Mouse (Mus musculus): ENCODE measurements around the gene Sftpd. TPM values are rescaled to one million over a fixed set of nuclear protein-coding genes. Genes with fewer than 3 reads are reported as not detected.

Gene Sftpd
- total RNA-seq, 2 experiments from 2014 or later: not detected

Other genes starting within 250 kb of the Sftpd start
- gene Tspan14, start 218.3 kb downstream of the Sftpd start, total RNA-seq (2015; ENCODE audit: low replicate concordance): 4.0 and 7.3 TPM in 2 replicates
- gene Tspan14, start 218.3 kb downstream of the Sftpd start, total RNA-seq (2017; ENCODE audit: low replicate concordance): 8.2 and 9.4 TPM in 2 replicates
- 1,227 and 1,297 TPM in 2 replicates for gene Fam213a, start 171.4 kb downstream of the Sftpd start, total RNA-seq (2015; ENCODE audit: low replicate concordance)
- 2,096 and 2,327 TPM in 2 replicates for gene Fam213a, start 171.4 kb downstream of the Sftpd start, total RNA-seq (2017; ENCODE audit: low replicate concordance)
- gene Dydc2, start 115.9 kb downstream of the Sftpd start, total RNA-seq (2015; ENCODE audit: low replicate concordance): not detected in 2 replicates
- not detected in 2 replicates for gene Dydc2, start 115.9 kb downstream of the Sftpd start, total RNA-seq (2017; ENCODE audit: low replicate concordance)
- not detected in 2 replicates for gene Dydc1, start 112.2 kb downstream of the Sftpd start, total RNA-seq (2015; ENCODE audit: low replicate concordance)
- not detected in 2 replicates for gene Dydc1, start 112.2 kb downstream of the Sftpd start, total RNA-seq (2017; ENCODE audit: low replicate concordance)
- not detected in 2 replicates for gene Mat1a, start 80.1 kb downstream of the Sftpd start, total RNA-seq (2015; ENCODE audit: low replicate concordance)
- gene Mat1a, start 80.1 kb downstream of the Sftpd start, total RNA-seq (2017; ENCODE audit: low replicate concordance): 0.42 TPM in 1 of 2 replicates, not detected in the other
- not detected in 2 replicates for gene Sftpa1, start 53.4 kb downstream of the Sftpd start, total RNA-seq (2015; ENCODE audit: low replicate concordance)
- not detected in 2 replicates for gene Sftpa1, start 53.4 kb downstream of the Sftpd start, total RNA-seq (2017; ENCODE audit: low replicate concordance)
- gene Mbl1, start 33.7 kb downstream of the Sftpd start, total RNA-seq (2015; ENCODE audit: low replicate concordance): not detected in 2 replicates
- gene Mbl1, start 33.7 kb downstream of the Sftpd start, total RNA-seq (2017; ENCODE audit: low replicate concordance): not detected in 2 replicates
- gene Gm2832, start 93.7 kb upstream of the Sftpd start, total RNA-seq (2015; ENCODE audit: low replicate concordance): not detected in 2 replicates
- gene Gm2832, start 93.7 kb upstream of the Sftpd start, total RNA-seq (2017; ENCODE audit: low replicate concordance): not detected in 2 replicates
- gene Gm5798, start 163.5 kb upstream of the Sftpd start, total RNA-seq (2015; ENCODE audit: low replicate concordance): not detected in 2 replicates
- gene Gm5798, start 163.5 kb upstream of the Sftpd start, total RNA-seq (2017; ENCODE audit: low replicate concordance): not detected in 2 replicates
- gene Gm7945, start 201.2 kb upstream of the Sftpd start, total RNA-seq (2015; ENCODE audit: low replicate concordance): not detected in 2 replicates
- not detected in 2 replicates for gene Gm7945, start 201.2 kb upstream of the Sftpd start, total RNA-seq (2017; ENCODE audit: low replicate concordance)
- not detected in 2 replicates for gene Gm6482, start 223.1 kb upstream of the Sftpd start, total RNA-seq (2015; ENCODE audit: low replicate concordance)
- not detected in 2 replicates for gene Gm6482, start 223.1 kb upstream of the Sftpd start, total RNA-seq (2017; ENCODE audit: low replicate concordance)